Mouse (Mus musculus): ENCODE measurements around the gene Stx2. TPM values are rescaled to one million over a fixed set of nuclear protein-coding genes. Genes with fewer than 3 reads are reported as not detected.

Stx2 gene
- polyA plus RNA-seq (2012; rRNA removed): 37.6 and 44.6 TPM in 2 replicates

GRCm38 (mm10) chr5:129008412-129008826 is at the start of gene Stx2:
Gene Stx2 (minus strand): TSS chr5:129008574.
- peak; percentile 76 to 93 for DNase-seq (ENCODE audit: extremely low spot score in 1 of 2, low spot score in 1 of 2)

- DNase-seq (ENCODE audit: extremely low spot score in 1 of 2, low spot score in 1 of 2): no peak
Observed at GRCm38 (mm10) chr5:129054675-129055284, 46.4 kb upstream of the Stx2 start.

- no peak for DNase-seq (ENCODE audit: extremely low spot score in 1 of 2, low spot score in 1 of 2)
Observed at GRCm38 (mm10) chr5:129052636-129053355, 44.4 kb upstream of the Stx2 start.

- no peak for DNase-seq (ENCODE audit: extremely low spot score in 1 of 2, low spot score in 1 of 2)
Observed at GRCm38 (mm10) chr5:129051910-129052309, 43.5 kb upstream of the Stx2 start.

DNA sequence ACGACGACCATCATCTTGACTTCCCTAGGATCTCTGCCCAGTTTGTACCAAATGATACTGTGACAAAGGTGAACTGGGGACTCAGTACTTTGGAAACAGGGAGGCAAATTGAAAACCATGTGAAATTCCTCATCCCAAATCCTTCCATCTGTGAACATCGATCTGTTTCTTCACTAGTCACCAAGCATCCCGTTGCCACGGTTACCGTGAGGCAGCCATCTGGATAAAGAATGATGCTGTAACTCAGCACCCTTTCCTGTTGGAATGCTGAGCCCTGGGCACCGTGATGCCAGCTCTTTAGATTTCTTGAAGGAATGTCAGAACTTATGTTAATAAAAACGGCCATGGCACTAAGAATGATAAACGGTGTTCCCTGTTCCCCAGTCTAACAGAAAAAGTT is 41.0 kb upstream of the Stx2 start:
- peak; percentile 72 to 83 for DNase-seq (ENCODE audit: extremely low spot score in 1 of 2, low spot score in 1 of 2)

- no peak for DNase-seq (ENCODE audit: extremely low spot score in 1 of 2, low spot score in 1 of 2)
Observed at GRCm38 (mm10) chr5:129045641-129046580, 37.5 kb upstream of the Stx2 start.

- DNase-seq (ENCODE audit: extremely low spot score in 1 of 2, low spot score in 1 of 2): no peak
Observed at GRCm38 (mm10) chr5:129037739-129038138, 29.4 kb upstream of the Stx2 start.

DNA sequence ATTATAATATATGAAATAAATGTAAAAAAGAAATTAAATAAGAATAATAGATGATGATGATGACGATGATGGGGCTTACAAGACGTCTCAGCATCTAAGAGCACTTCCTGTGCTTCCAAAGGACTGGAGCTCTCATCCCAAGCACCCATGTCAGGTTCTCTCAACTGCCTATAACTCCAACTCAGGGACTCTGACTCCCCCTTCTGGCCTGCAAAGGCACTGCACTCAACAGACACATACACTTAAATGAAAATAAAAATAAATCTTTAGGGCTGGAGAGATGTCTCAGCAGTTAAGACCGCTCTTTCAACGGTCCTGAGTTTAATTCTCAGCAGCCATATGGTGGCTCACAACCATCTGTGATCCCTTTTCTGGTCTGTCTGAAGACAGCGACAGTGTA is 28.3 kb upstream of the Stx2 start:
- DNase-seq (ENCODE audit: extremely low spot score in 1 of 2, low spot score in 1 of 2): no peak

DNA sequence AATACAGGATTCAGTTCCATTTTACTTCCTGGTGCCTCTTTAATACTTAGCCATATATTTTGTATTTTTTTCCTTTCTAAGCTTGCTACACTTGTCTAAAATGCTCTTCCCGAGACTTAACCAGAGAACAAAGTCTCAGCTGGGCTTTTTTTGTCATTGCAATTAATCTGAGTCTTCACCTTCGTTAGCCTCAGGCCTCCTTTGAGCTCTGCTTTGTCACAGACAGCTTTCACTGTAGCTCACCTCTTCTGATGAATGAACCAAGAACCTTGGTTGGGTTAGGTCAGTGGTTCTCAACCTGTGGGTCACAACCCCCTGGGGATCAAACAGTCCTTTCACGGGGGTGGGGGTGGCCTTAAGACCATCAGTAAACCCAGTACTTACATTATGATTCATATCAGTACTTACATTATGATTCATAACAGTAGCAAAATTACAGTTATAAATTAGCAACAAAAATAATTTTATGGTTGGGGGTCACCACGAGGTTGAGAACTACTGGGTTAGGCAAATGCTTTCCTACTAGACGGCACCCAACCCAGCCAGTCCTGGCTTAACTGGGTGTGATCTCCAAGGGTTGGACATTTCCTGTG is 20.9 kb upstream of the Stx2 start:
- no peak for DNase-seq (ENCODE audit: extremely low spot score in 1 of 2, low spot score in 1 of 2)

GRCm38 (mm10) chr5:129026637-129027036 is 18.3 kb upstream of the Stx2 start:
- no peak for DNase-seq (ENCODE audit: extremely low spot score in 1 of 2, low spot score in 1 of 2)

- no peak for DNase-seq (ENCODE audit: extremely low spot score in 1 of 2, low spot score in 1 of 2)
Observed at GRCm38 (mm10) chr5:129026171-129026570, 17.8 kb upstream of the Stx2 start.

- no peak for DNase-seq (ENCODE audit: extremely low spot score in 1 of 2, low spot score in 1 of 2)
Observed at GRCm38 (mm10) chr5:129025725-129026124, 17.4 kb upstream of the Stx2 start.

DNA sequence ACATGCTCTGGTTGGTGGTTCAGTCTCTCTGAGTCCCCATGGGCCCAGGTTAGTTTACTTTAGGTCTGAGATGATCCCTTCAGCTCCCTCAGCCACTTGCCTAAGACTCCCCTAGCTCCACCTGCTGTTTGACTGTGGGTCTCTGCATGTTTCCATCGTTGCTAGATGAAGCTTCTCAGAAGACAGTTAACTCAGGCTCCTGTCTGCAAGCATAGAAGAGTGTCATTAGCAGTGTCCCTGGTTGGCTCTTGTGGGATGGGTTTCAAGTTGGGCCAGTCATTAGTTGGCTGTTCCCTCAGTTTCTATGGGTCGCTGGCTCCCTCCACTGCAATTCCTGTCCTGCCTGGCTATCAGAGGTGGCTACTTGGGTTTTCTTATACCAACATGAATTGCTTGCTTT is 16.7 kb upstream of the Stx2 start:
- no peak for DNase-seq (ENCODE audit: extremely low spot score in 1 of 2, low spot score in 1 of 2)

- DNase-seq (ENCODE audit: extremely low spot score in 1 of 2, low spot score in 1 of 2): no peak
Observed at GRCm38 (mm10) chr5:129020731-129021130, 12.4 kb upstream of the Stx2 start.

DNA sequence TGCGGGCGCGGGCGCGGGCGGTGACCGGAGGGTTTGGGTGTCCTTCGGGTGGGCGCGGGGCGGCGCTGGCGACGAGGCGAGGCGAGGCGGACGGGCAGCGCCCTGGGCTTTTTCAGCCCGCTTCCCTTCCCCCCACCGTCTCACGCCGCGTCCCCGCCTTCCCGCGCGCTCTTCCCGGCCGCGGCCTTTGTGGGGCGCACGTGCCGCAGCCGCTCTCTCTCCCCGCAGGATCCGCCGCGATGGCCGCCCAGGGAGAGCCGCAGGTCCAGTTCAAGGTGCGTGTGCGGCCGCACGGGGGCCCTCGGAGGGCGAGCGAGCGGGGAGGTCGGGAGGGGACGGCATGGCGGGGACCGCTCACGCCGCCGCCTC is 11.9 kb upstream of the Stx2 start:
- DNase-seq (ENCODE audit: extremely low spot score in 1 of 2, low spot score in 1 of 2): no peak

DNA sequence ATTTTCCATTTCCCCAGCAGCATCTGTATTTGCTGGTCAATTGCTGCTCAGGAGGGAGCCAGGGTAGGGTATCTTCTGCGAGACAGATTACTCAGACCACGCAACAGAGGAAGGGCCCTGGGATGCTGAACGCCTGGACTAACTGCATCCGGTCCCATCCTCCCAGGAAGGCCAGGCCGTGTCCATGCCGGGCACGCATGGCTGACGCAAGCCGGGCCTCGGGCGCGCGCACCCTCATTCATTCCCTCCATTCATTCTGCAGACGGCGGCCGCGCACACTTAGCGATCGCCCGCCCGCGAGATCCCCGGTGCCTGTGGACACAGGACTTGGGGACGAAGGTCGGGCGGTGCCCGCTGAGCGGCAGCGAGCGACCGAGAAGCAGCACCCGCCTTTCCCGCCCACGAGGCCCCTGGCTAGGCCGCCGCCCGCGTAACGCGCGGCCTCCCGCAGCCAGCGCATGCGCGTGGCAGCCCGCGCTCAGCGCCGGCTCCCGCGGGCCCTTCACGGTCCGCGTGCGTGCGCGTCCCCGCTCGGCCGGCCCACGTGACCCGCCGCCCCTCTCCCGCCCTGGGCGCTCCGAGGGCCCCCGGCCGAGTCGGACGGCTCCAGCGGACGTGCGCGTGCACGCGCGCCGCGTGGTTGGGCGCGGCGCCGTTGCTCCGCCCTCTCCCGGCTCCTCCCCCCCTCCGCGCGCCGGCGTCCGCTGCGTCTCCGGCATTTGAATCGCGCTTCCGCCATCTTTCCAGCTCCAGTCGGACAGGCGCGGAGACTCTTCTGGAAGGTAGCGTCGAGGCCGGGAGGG is 11.3 kb upstream of the Stx2 start, which contains the start of gene Ran:
Ran (plus strand) TSS at position 573 of the 803 bp plus-strand sequence.
- DNase-seq (ENCODE audit: extremely low spot score in 1 of 2, low spot score in 1 of 2): peak; percentile 82 to 94

- peak in 1 of 2 experiments; percentile 34 for DNase-seq (ENCODE audit: extremely low spot score in 1 of 2, low spot score in 1 of 2)
Observed at GRCm38 (mm10) chr5:129018782-129019489, 10.6 kb upstream of the Stx2 start.

DNA sequence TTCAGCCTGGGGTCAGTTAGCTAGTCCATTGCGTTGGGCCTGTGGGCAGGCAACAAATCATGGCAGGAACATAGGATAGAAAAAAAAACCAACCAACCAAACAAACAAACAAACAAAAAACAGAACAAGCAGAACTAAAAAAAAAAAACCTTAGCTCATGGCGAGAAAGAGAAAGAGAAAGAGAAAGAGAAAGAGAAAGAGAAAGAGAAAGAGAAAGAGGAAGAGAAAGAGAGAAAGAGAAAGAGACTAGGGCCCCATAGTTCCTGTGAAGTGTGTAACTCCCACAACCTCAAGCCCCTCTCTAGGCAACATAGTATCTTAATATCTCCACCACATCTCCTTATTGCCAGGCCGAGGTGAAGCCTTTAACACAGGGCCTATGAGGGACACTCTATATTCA is 8.0 kb upstream of the Stx2 start:
- no peak for DNase-seq (ENCODE audit: extremely low spot score in 1 of 2, low spot score in 1 of 2)

DNA sequence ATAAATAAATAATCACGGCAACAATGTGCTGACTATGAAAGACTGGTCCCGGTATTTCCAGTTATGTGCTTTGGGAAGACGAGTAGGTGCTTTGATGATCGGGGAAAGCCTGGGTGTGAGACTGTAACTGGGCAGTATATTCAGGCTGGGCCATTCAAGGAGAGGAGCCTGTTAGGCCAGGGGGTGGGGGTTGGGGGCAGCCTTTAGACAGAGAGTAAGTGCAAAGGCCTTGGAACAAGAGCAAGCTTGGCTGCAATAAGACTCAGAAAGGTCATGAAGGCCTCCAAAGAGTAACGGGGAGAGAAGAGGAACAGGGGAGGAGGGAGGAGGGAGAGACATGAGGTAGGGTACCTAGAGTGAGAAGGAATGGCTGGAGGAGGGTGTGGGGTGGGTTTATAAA is 7.2 kb upstream of the Stx2 start:
- no peak for DNase-seq (ENCODE audit: extremely low spot score in 1 of 2, low spot score in 1 of 2)
